Mouse (Mus musculus) heart, adult 11 months (tissue): ENCODE measurements around the gene Rps24.

Experiments
- DNase-seq: peaks from one replicate; pipeline ENCODE4 v3.0.0; 2022

Rps24 gene

DNA sequence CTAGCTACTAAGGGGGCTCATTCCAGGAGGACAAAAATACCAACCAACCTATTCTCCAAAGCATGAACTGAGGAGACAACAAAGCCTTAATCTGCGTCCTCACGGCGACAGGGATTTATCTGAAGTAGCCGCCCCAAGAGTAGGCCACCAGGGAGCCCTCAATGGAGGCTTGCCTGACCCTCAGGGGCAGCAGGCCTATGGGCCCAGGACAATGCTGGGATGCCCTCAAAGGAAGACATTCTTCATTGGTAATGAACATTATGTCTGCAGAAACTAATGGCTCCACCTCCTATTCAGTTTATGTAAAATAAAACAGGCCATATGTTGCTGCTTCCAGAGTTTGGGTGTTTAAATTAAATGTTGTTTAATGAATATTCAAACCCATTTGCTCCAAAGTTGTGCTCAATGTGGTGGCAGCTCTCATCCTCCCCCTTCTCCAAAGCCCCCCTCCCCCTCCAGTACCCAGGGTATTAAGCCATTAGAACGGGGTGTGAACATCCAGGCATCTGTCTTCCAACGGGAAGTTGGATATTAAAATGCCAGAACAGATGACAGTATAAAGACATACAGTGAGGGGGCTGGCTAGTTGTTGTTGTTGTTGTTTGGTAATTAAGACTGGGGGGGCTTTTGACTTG lies 25.7 kb downstream of the Rps24 start:
- DNase-seq, result no peak

DNA sequence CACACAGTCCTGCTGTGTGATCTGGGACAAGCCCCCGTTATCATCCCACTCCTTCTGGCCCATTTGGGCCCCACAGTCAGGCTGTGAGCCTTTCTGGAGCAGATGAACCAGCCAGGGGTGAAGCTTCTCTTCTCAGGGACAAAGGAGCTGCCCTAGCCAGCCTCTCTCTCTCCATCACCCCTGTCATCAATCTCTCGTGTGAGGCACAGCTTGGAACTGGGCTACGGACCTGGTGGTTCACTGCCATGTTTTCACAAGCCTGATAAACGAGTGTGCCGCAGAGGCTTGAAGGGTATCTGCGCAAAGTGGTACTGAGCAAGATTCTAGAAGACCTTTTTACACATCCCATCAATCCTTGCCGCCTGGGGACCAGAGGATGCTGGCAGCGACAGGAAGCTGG lies 34.7 kb downstream of the Rps24 start:
- DNase-seq, result peak; percentile 75

DNA sequence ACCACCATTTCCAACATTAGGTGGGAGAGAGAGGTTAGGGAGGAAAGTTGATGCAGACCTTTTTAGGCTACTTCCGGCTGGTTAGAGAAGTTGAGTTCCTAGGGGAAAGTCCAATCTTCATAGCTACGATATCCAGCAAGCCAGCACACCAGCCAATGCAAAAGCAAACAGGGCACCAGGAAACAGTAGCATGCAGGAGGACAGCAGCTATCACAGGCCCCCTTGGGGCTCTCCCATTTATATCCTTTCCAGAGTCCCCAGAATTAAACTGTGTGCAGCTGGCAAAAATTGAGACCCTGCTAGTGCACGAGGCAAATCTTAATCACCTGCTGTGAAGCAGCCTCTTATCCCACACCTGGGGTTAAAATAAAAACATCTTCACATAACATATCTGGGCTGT lies 38.2 kb downstream of the Rps24 start:
- DNase-seq, result peak; percentile 55

DNA sequence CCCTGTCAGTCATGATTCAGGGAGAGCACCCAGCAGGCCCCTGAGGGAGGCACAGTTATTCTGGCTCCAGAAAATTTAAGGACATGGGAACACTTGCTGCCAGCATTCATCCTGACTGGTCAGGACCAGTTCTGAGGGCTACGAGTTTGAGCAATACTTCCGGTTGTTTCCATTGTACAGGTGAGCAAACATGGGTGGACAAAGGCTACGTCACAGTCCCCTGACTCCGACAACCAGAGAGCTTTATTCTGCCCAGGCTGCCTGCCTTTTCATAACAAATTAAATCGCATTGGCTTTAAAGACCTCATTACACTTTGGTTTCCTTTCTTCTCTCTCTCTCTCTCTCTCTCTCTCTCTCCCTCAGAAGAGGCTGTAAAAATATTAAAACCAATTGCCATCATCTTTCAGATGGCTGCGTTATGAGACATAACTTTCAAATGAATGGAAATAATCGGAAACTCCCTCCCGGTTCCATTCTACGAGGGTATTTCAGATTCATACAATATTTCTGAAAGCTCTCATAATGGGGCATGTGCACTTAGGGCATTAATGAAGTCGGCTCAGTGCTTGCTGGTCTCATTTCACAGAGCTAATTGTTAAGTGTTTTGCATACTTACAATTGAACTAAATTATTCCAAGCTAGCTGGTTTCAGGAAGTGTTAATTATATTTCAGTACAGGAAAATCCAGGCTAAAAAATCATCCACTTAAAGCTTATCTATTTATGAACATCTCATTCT lies 38.9 kb downstream of the Rps24 start:
- DNase-seq, result peak; percentile 33

DNA sequence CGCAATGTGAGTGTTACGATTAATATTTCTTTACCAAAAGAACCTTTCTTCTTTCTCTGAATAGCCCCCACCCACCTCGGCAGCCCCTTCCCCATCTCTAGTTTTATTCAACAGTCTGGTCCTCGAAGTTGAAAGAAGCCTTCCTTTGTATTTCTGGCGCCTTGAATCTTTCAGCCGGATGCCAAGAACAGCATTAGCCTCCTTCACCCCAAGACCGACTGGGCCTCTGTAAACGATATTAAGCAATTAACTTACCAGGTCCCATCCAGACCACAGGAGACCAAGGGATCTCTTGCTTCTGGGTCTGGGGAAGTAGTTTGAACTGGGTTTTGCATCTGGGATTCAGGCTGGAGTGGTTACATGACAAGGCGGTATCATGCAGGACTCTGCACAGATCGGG lies 39.5 kb downstream of the Rps24 start:
- peak; percentile 70 for DNase-seq

DNA sequence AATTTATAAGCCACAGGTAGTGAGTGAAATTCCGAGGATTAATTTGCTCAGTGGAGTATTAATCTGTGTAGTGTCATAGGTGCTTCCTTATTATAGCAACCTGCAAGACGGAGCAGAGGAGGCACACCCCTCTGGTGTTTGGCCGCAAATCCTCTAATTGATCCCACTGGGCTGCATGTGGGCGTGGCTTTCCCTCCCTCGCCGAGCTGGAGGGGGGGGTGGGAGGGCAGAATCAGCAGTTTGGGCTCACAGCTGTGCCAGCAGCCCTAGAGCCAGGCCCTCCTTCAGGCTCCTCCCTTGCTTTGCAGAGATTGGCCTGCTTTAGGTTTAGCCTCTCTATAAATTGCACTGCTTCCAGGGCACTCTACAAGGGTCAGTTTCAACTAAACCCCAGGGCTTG lies 43.3 kb downstream of the Rps24 start:
- peak; percentile 91 for DNase-seq

DNA sequence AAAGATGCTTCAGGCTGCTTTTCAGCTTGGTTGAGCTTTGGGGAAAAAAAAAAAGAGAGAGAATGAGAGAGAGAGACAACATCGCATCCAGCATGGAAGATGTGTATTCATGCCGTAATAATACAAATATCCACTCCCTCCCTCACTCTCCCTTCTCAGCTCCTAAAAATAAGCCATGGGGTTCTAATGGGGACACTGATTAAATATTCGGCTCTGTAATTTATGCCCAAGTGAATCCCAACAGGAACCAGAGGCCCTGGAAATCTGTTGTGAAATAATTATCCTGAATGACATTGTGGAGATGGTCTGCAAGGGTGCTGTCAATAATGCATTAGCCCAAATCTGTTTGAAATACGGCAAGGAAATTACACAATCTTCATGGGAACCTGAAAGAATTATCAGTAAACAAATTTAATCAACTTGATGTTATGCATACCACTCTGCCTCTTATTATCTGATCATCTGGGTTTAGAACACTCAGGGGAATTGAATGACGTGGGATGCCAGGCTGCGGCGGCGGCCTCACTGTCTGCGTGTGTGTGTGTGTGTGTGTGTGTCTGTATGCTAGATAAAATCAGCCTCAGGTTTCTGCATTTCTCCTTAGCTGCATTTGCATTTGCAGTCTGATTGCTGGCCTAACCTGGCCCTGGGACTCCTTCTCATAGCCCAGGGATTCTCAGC lies 48.1 kb downstream of the Rps24 start:
- DNase-seq, result peak; percentile 64

DNA sequence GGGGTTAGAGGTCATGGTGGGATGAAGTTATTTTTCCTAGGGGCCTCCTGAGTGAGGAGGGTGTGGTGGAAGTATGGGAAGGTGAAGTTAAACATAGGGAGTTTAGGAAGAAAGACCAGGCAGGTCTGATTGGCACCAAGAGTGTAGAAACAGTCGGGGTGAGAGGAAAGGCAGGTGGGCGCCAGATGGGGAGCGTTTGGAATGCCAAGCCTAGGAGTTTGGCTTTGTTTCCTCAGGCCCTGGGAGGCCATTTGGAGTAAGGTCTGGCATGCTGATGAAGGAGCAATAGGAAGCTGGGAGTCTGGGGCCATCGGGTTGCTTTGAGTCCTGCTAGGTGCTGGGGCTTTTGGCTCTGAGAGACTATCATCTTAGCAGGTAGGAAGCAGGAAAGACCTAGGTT lies 56.0 kb downstream of the Rps24 start:
- DNase-seq, result no peak

DNA sequence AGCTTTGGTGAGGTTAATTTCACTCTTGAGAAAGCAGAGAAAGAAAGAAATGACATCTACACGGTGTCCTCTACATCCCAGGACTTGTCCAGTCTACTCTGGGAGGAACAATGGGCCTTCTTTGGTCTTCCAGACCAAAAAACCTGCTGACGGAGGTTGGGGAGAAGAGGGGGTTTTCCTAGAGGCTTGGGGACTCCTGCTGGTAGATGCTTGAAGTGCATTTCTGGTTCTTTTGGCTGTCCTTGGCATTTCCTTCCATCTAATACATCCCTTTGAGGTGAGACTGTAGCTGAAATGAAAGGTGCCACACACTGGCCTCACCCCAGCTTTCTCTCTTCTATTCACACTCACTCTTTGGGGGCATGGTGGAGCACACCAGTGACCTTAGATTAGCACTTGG lies 57.1 kb downstream of the Rps24 start:
- DNase-seq, result peak; percentile 78
